Mouse (Mus musculus) forebrain, postnatal 0 days (tissue): ENCODE data around the gene Eva1a. TPM values are rescaled to one million over a fixed set of nuclear protein-coding genes. Genes with fewer than 3 reads are reported as not detected.

Experiments used
- ATAC-seq: fragments of 200-750 bp; cut with Nextera tagmentation; 2 replicates; pipeline ENCODE4 v1.8.0; 2017; ENCODE audit warnings: mild to moderate bottlenecking, moderate library complexity
- DNase-seq: peaks from one replicate; pipeline ENCODE4 v3.0.0-alpha.2; 2015
- H3K27ac ChIP-seq: fragments of 300-500 bp; sonication (generic); 2 replicates; pipeline ENCODE4 v1.5.1; 2014; ENCODE audit warnings: low read depth, mild to moderate bottlenecking, antibody characterized with exemption, low read length, moderate library complexity, mixed read lengths
- H3K27me3 ChIP-seq: fragments of 300-500 bp; sonication (generic); 2 replicates; pipeline ENCODE4 v1.6.1; 2014; ENCODE audit warnings: mild to moderate bottlenecking, low read length, mixed read lengths; ENCODE audit not compliant: insufficient read depth
- H3K36me3 ChIP-seq: fragments of 300-500 bp; sonication (generic); 2 replicates; pipeline ENCODE4 v1.6.1; 2014; ENCODE audit warnings: mild to moderate bottlenecking, moderate library complexity; ENCODE audit not compliant: insufficient read depth
- H3K4me1 ChIP-seq: fragments of 300-500 bp; sonication (generic); 2 replicates; pipeline ENCODE4 v1.6.1; 2014; ENCODE audit warnings: antibody characterized with exemption; ENCODE audit not compliant: insufficient read depth
- H3K4me2 ChIP-seq: fragments of 300-500 bp; sonication (generic); 2 replicates; pipeline ENCODE4 v1.6.1; 2014; ENCODE audit warnings: low read depth, mild to moderate bottlenecking, moderate library complexity
- H3K4me3 ChIP-seq: fragments of 300-500 bp; sonication (generic); 2 replicates; pipeline ENCODE4 v1.5.1; 2014; ENCODE audit warnings: low read depth, low read length, mixed read lengths
- H3K9ac ChIP-seq: fragments of 300-500 bp; sonication (generic); 2 replicates; pipeline ENCODE4 v1.6.1; 2014; ENCODE audit warnings: mild to moderate bottlenecking
- H3K9me3 ChIP-seq: fragments of 300-500 bp; sonication (generic); 2 replicates; pipeline ENCODE4 v1.6.1; 2016; ENCODE audit warnings: low read length
- CTCF ChIP-seq: sonication (generic); IDR thresholded peaks from 2 replicates; pipeline ENCODE4 v1.5.1; 2016; ENCODE audit warnings: antibody characterized with exemption, control low read depth, low read depth
- WGBS: fragments of 180-500 bp; shearing (Covaris S2); extraction: QIAGEN DNeasy Blood & Tissue Kit; methylation state at CpG from one replicate; pipeline ENCODE4 v1.1.7; 2014; 5-methylcytosine and 5-hydroxymethylcytosine counted together
- polyA plus RNA-seq: library from polyadenylated mRNA; unstranded; fragments of >200 nt; fragmentation: Nextera tagmentation; extraction: Ambion mirVana; gene quantifications from 2 replicates; pipeline ENCODE4 v1.2.1, GENCODE M21; 2015
- total RNA-seq: library from RNA; depleted of rRNA; stranded (reverse); fragments of >200 nt; gene quantifications from 2 replicates; pipeline ENCODE4 v1.2.3, GENCODE M21; 2014

Eva1a gene
- total and polyA plus RNA-seq, 2 experiments from 2014 or later: 1.3 to 2.0 TPM

DNA sequence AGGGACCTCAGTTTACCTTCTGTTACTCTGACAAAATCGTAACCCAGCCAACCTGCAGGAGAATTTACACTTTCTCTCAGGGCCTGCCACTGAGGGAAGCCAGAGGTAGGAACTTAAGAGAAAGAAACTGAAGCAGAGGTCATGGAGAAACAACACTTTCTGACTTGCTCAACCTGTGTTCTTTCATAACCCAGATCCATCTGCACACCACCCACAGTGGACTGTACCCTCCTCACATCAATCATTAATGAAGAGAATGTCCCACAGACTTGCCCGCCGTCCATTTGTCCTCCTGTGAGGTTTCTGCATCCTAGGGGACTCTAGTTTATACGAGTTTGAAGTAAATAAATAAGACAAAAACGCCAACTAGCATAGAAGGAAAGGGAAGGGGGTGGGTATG is 24.4 kb downstream of the Eva1a start:
- no peak for TF ChIP-seq CTCF
- ATAC-seq (no peak), DNase-seq (no peak)
- Histone ChIP-seq H3K9me3 (no peaks in the 10 kb centered on the region), H3K27ac (no peak overlapping the region), H3K4me2 (no peak overlapping the region), H3K9ac (no peak overlapping the region), H3K4me1 (no peaks in the 10 kb centered on the region), H3K4me3 (no peak overlapping the region), H3K27me3 (no peaks in the 10 kb centered on the region), H3K36me3 (no peaks in the 10 kb centered on the region)
- WGBS: 82% methylated on average over 5 of the region's 5 CpGs

DNA sequence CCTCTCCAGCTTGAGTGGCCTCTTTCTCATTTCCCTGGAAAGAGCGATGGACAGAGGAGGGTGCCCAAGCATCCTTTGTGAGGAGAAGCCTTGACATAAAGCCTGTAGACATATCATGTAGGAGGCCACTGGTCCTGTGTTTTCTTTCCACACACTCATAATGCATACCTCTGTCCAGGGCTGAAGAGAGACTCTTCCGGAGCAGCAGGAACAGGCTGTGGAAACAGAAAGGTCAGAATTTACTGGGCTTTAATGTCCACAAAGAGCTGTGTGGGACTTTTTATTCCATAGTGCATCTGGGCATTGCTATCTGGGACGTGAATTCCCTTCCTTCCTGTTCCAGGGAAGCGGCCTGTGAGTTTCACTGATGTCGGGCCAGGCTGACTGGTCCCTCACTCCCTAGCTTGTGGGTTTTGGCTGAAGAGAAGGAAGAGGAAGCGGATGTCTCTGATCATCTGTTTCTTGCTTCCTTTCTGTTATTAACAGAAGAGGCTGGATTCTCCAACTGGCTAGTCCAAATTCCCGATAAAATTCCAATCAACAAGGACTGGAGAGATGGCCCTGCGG is 25.8 kb downstream of the Eva1a start:
- no peaks in the 10 kb centered on the region for H3K9me3 ChIP-seq
- H3K9ac ChIP-seq: no peak overlapping the region
- H3K27ac ChIP-seq: no peak overlapping the region
- no peak for ATAC-seq
- H3K4me2 ChIP-seq: no peak overlapping the region
- H3K4me3 ChIP-seq: no peak overlapping the region
- no peaks in the 10 kb centered on the region for H3K27me3 ChIP-seq
- no peaks in the 10 kb centered on the region for H3K4me1 ChIP-seq
- no peak for TF ChIP-seq CTCF
- DNase-seq: no peak
- 92% methylated on average over 8 of the region's 8 CpGs for WGBS
- no peaks in the 10 kb centered on the region for H3K36me3 ChIP-seq

DNA sequence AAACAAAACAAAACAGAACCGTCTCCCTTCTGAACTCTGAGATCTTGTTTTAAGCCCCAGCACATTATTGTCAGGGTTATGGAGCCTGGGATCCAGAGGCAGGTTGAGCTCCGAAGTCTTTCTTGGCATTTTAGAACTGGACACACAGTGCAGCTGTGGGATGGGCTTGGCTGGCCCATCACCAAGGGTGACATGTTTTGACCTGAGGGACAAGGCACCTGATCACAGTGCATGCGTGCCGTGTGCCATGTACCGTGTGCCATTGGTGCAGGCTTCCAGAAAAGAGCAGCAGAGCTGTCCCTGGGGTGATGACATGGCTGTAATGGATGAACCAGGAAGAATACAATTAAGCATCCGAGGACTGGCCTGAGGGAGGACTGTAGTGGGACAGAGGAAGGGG is 29.6 kb downstream of the Eva1a start:
- ATAC-seq (no peak), DNase-seq (no peak)
- Histone ChIP-seq H3K36me3 (no peaks in the 10 kb centered on the region), H3K9me3 (no peaks in the 10 kb centered on the region), H3K4me3 (no peak overlapping the region), H3K27me3 (no peaks in the 10 kb centered on the region), H3K9ac (no peak overlapping the region), H3K27ac (no peak overlapping the region), H3K4me2 (no peak overlapping the region), H3K4me1 (no peaks in the 10 kb centered on the region)
- no peak for TF ChIP-seq CTCF
- 89% methylated on average over 6 of the region's 6 CpGs for WGBS

DNA sequence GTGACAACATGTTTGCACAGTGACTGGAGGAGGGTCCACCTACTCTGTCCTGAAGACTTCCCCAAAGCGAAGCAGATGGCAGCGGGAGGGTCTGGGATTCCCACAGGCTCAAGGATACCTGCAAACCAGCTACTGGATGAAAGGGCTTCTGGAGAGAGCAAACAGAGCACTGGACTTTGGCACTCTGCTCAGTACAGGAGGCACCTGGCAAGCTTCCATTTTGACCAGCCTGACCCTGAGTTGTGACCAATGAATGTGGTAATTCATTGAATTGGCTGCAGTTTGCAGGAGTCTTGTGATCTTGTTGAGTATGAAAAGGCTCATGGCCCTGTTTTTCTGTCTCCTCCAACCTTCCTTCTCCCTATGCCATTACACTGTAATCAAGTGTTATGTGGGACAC is 32.2 kb downstream of the Eva1a start:
- ATAC-seq (no peak), DNase-seq (no peak)
- 97% methylated on average over 2 of the region's 2 CpGs for WGBS
- H3K4me3 ChIP-seq: no peak overlapping the region
- H3K4me2 ChIP-seq: no peak overlapping the region
- H3K9ac ChIP-seq: no peak overlapping the region
- no peaks in the 10 kb centered on the region for H3K9me3 ChIP-seq
- H3K27me3 ChIP-seq: no peaks in the 10 kb centered on the region
- no peaks in the 10 kb centered on the region for H3K36me3 ChIP-seq
- no peaks in the 10 kb centered on the region; the same call in 1 of the 2 replicates for H3K4me1 ChIP-seq
- no peak overlapping the region for H3K27ac ChIP-seq
- TF ChIP-seq CTCF: no peak

DNA sequence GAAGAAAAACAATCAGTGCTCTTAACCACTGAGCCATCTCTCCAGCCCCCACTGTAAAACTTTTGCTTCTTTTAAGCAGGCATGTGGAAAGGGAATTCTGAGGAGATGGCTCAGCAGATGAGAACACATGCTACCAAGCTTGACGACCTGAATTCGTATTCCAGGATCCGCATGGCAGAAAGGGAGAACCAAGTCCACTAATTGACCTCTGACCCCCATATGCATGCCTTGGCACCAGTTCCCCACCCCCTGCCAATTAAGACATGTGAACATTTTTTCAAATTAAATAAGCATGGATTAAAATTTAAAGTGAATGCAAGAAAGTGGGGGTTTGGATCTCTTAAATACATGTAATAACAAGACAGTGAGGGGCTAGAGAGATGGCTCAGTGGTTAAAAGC is 32.7 kb downstream of the Eva1a start:
- ATAC-seq (no peak), DNase-seq (no peak)
- H3K36me3 ChIP-seq: no peaks in the 10 kb centered on the region
- H3K4me1 ChIP-seq: no peaks in the 10 kb centered on the region; the same call in 1 of the 2 replicates
- H3K9ac ChIP-seq: no peak overlapping the region
- TF ChIP-seq CTCF: no peak
- H3K27ac ChIP-seq: no peak overlapping the region
- WGBS: 85% methylated on average over 3 of the region's 3 CpGs
- H3K4me3 ChIP-seq: no peak overlapping the region
- H3K9me3 ChIP-seq: no peaks in the 10 kb centered on the region
- H3K4me2 ChIP-seq: no peak overlapping the region
- no peaks in the 10 kb centered on the region for H3K27me3 ChIP-seq

DNA sequence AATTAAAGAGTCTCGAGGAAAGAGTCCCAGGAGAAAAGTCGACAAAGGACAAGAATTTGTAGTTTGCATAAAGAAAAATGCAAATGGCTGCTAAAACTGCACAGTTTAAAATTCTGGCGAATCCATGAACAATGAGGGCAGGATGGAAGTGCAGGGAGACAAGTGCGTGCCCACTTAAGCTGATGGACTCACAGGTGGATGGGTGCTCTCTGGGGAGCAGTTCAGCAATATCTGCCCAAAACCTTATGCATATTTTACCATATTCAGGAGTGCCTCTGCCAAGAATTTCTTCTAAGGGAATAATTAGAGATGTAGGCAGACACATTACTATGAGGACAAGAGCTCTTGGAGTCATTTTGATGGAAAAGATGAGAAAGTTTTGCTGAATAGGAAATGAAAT is 35.5 kb downstream of the Eva1a start:
- Histone ChIP-seq H3K27me3 (no peaks in the 10 kb centered on the region), H3K4me2 (no peak overlapping the region), H3K9me3 (no peaks in the 10 kb centered on the region), H3K36me3 (no peaks in the 10 kb centered on the region), H3K4me1 (no peaks in the 10 kb centered on the region; the same call in 1 of the 2 replicates), H3K4me3 (no peak overlapping the region), H3K27ac (no peak overlapping the region; the same call in 1 of the 2 replicates), H3K9ac (no peak overlapping the region)
- no peak for TF ChIP-seq CTCF
- no peak for ATAC-seq
- 63% methylated on average over 4 of the region's 4 CpGs for WGBS
- no peak for DNase-seq

DNA sequence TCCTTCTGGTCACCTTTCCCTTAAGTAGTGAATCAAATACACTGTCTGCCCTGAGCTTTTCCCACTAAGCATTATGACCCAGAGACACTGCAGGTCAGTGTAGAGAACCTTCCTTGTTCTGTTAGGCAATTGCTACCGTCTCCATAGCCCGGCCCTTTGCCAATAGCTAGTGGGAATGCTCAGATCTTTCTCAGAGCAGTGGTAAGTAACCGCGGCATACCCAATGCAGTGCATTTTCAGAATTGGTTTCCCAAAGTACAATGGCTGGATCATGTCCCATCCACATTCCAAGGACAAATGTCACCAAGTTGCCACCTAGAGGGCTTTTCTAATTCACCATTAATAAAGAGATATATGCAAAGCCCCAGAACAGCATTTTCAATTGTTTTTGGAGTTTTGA is 38.0 kb downstream of the Eva1a start:
- no peak for TF ChIP-seq CTCF
- H3K4me1 ChIP-seq: no peaks in the 10 kb centered on the region; the same call in 1 of the 2 replicates
- no peak overlapping the region for H3K4me2 ChIP-seq
- DNase-seq (no peak), ATAC-seq (no peak)
- no peaks in the 10 kb centered on the region for H3K9me3 ChIP-seq
- 95% methylated on average over 4 of the region's 4 CpGs for WGBS
- no peak overlapping the region for H3K9ac ChIP-seq
- no peaks in the 10 kb centered on the region for H3K36me3 ChIP-seq
- H3K4me3 ChIP-seq: no peak overlapping the region
- H3K27me3 ChIP-seq: no peaks in the 10 kb centered on the region
- no peak overlapping the region for H3K27ac ChIP-seq
